Mouse (Mus musculus): ENCODE measurements around the gene Slc9a1.

The Slc9a1 gene

GRCm38 (mm10) chr4:133400098-133400497 lies 30.6 kb downstream of the Slc9a1 start:
- DNase-seq (ENCODE audit: extremely low read depth, insufficient read length, low spot score) = no peak

DNA sequence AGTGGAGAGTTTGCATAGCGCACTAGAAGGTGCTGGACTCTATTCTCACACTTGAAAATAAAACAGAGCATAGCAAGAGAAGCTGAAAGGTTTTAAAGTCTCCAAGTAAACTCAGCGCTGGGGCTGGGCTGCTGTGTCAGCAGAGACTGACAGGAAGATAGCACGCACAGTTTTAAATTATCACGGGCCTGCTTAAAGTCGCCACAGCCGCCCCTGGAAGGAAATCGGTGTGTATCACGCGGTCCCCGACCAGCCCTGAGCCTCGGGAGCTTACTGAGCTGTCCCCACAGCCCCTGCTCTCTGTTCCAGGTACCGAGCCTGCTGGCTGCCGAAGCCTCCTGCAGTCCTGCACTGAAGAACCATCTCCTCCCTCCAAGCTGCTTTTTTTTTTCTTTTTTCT lies 32.5 kb downstream of the Slc9a1 start:
- DNase-seq (ENCODE audit: extremely low read depth, insufficient read length, low spot score) = no peak

DNA sequence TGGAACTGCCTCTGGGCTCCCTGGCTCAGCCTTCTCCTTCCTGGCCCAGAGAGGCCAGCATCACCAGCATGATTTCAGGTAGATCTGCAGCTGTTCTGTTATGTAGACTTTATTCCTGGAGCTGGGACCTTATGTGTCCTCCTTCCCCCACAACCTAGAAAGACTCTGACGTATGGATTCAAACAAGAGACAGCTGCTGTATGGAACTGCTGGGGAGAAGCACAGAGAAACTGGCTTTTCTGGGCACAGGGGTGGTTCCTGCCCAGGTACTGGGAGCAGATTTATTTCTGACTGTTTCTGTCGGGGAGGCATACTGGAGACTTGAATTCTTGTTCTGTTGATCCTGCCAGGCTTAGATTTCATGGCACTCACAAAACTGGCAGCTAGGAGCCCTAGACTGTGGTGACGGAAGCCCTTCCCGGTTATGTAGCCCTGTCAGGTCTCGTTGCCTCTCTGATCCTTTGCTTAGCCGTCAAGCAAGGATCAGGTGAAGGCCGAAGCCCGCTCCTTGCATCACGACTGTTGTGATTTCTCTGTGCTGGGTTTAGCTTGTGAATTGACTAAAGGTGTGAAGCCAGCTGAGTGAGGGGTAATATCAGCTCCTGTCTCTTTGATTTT lies 34.2 kb downstream of the Slc9a1 start:
- DNase-seq (ENCODE audit: extremely low read depth, insufficient read length, low spot score) = no peak

- DNase-seq (ENCODE audit: extremely low read depth, insufficient read length, low spot score) = no peak
Measured at GRCm38 (mm10) chr4:133404256-133404655, 34.8 kb downstream of the Slc9a1 start.

- no peak for DNase-seq (ENCODE audit: extremely low read depth, insufficient read length, low spot score)
Measured at GRCm38 (mm10) chr4:133406313-133407056, 37.0 kb downstream of the Slc9a1 start.

DNA sequence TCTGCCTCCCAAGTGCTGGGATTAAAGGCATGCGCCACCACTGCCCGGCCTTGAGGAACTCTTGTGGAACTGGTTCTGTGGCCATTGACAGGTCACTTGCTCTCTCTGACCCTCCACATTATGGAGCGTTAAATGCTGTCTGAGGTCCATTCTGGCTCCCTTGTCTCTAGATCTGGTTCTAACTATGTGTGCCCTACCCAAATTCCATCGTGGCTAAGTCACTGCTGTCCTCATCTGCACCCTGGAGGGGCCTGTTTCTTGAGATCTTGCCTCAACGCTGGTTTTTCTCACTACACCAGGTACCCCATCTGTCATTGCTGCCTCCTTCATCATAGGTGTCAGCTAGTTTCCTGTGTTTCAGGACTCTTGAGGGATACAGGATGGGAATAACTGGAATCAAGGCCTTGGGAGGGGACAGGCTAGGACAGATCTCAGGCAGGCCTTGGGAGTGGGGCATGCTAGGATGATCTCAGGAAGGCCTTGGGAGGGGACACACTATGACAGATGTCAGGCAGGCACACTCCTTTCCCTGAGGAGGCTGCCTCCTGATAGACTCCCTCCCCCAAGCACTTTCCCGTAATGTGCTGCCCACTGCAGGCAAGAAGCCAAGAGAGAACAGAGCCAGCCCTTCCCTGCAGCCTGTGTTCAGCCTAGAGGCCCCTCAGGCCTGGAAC lies 37.7 kb downstream of the Slc9a1 start:
- DNase-seq (ENCODE audit: extremely low read depth, insufficient read length, low spot score) = no peak

GRCm38 (mm10) chr4:133408006-133408405 lies 38.5 kb downstream of the Slc9a1 start:
- no peak for DNase-seq (ENCODE audit: extremely low read depth, insufficient read length, low spot score)

DNA sequence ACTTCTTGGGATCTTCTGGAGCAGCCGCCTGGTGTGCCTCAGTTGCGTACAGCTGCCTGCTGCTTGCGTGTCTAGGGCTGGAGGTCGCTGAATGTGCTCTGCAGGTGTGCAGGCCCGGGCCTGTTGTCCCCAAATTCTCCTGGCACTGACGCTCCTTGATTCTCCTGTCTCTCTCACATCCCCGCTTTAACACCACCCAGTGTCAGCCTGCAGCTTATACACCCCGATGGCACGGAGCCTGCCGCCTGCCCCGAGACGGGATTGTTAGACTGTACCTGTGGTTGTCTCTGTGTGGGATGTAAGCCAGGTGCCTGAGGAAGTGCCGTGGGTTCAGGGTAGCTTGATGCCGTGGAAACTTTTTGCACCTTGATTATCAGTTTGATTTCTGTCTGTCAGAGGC lies 41.5 kb downstream of the Slc9a1 start:
- no peak for DNase-seq (ENCODE audit: extremely low read depth, insufficient read length, low spot score)

DNA sequence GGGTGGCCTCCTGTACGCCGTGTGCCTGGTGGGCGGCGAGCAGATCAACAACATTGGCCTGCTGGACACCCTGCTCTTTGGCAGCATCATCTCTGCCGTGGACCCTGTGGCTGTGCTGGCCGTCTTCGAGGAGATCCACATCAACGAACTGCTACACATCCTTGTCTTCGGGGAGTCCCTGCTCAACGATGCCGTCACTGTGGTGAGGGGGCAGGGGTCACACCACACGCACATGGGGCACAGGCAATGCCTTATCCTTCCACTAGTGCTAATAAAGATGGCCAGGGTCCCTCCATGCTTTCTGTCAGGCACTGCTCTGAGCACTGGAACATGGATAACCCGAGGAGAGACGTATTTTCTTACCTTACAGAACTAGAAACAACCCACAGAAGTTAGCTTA lies 42.6 kb downstream of the Slc9a1 start:
- DNase-seq (ENCODE audit: extremely low read depth, insufficient read length, low spot score) = no peak

DNA sequence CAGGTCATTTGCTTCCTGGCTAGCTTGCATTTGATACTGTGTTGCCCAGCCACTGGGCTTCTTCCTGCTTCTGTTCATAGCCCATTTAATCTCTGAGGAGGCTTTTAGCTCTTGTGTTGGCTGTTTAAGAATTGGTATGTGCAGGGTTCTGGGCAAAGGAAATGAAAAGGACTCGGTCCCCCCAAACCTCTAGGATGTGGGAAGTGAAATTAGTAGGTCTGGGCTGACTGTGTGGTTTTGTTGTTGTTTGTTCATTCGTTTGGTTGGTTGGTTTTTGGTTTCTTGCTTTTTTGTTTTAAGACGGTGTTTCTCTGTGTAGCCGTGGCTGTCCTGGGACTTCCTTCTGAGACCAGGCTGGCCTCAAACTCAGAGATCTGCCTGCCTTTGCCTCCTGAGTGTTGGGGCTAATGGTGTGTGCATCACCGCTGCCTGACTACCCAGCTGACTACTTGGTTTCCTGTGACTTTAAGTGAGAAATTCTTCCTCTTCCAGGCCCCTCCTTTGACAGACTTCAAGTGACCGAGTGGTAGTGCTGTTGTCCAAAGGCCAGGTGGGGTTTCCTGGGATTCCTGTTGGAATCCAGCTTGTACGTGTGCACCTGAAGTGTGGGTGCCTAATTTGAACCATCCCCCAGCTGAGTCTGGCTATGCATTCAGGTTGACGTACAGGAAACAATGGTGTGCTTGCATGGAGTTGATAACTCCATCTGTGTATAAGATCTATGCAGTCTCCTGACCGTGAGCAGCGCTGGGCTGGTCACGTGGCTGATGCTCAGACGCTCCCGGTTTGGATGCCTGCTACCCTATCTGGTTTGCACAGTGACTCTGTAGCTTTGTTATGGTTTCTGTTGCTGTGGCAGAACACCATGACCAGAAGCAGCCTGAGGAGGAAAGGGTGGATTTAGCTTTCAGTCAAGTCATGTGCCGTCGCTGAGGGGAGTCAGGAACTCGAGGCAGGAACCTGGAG lies 43.4 kb downstream of the Slc9a1 start:
- DNase-seq (ENCODE audit: extremely low read depth, insufficient read length, low spot score) = no peak

DNA sequence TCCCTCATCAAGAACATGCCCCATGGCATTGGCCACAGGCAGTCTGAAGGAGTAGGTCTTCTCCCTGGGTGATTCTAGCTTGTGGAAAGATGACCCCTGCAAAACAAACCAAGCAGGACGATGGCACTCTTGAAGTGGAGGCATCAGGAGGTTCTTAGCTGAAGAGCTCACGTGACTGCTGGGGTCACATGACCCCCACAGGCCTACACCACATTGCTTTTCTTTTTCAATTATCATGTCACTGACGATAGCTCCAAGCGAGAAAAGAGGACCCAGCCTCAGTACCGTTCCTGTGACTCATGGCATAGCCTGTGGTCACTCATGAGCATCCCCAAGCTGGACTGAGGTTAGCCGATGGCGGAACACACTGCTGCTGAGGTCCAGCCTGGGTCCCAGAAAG lies 44.1 kb downstream of the Slc9a1 start:
- DNase-seq (ENCODE audit: extremely low read depth, insufficient read length, low spot score) = no peak

DNA sequence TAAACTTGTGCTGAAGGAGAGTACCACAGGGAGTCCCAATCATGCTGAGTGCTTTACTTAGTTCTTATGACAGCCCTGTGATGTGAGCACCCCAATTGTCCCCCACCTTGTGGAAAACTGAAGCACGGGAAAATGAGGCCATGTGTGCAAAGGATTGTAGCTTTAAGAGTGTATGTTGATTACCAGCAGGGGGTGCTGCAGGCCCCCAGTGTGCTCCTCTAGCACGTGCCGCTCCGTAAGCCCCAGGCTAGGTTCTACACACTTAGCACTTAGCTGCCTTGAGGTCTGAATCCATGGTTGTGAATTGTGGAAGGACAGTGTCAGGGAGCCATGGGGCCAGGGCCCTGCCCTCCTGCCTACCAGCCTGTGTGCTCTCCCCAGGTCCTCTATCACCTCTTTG lies 45.4 kb downstream of the Slc9a1 start:
- DNase-seq (ENCODE audit: extremely low read depth, insufficient read length, low spot score) = no peak

GRCm38 (mm10) chr4:133419312-133420004 lies 50.0 kb downstream of the Slc9a1 start:
- DNase-seq (ENCODE audit: extremely low read depth, insufficient read length, low spot score) = no peak

DNA sequence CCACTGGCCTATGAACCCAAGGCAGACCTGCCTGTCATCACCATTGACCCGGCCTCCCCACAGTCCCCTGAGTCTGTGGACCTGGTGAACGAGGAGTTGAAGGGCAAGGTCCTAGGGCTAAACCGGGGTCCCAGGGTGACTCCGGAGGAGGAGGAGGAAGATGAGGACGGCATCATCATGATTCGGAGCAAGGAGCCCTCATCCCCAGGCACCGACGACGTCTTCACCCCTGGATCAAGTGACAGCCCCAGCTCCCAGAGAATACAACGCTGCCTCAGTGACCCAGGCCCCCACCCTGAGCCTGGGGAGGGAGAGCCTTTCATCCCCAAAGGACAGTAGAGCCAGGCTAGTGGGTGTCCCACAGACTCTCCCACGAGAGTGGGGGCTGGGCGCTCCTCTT lies 52.5 kb downstream of the Slc9a1 start:
- DNase-seq (ENCODE audit: extremely low read depth, insufficient read length, low spot score) = no peak

GRCm38 (mm10) chr4:133422601-133423000 lies 53.1 kb downstream of the Slc9a1 start:
- DNase-seq (ENCODE audit: extremely low read depth, insufficient read length, low spot score) = no peak

- DNase-seq (ENCODE audit: extremely low read depth, insufficient read length, low spot score) = no peak
Measured at GRCm38 (mm10) chr4:133423108-133423507, 53.6 kb downstream of the Slc9a1 start.

DNA sequence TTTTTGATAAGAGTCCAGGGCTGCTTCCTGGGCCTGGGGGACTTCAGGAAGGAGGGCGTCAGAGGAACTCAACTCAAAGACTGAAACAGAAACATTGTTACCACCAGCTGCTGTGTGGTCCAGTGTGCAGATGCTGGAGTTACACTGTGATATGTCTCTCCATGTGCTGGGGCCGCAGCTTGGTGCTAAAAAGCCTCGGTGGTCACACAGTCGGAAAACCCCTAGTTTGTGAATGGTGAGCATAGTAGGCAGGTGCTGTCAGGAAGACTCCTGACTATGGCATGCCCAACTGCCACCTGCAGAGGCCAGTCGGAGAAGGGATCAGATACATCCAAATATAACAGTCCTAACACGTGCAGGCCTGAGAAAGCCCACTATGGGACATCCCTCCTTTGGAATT lies 54.2 kb downstream of the Slc9a1 start:
- no peak for DNase-seq (ENCODE audit: extremely low read depth, insufficient read length, low spot score)

DNA sequence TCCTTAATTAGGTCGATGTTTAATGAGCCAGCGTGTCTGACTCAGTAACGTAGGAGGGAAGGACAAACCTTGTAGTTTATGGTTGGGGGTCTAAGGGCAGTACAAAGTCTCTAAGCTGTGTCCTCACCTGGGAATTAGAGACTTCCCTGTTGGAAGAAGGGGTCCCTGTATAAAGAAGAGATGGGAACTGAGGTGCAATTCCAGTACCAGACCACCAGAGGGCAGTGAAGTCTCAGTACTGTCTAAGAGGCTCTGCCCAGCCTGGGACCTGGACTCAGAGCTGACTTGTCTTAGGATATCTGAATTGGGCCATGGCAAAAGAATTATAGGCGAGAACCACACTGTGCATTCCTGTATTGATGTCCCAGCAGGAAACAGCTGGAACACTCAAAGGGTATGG lies 54.6 kb downstream of the Slc9a1 start:
- no peak for DNase-seq (ENCODE audit: extremely low read depth, insufficient read length, low spot score)

DNA sequence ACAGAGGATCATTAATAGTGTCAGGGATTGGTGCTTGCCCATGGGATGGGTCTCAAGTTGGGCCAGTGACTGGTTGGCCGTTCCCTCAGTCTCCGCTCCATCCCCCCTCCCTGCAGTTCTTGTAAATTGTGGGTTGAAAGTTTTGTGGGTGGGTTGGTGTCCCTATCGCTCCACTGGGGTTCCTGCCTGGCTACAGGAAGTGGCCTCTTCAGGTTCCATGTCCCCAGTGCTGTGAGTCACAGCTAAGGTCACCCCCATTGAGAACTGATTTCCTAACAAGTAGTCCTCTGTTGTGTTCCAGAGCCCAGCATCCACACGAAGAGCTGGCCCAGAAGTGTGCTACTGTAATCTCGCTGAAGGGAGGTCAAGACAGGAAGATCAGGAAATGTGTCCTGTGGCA lies 56.6 kb downstream of the Slc9a1 start:
- DNase-seq (ENCODE audit: extremely low read depth, insufficient read length, low spot score) = no peak

- DNase-seq (ENCODE audit: extremely low read depth, insufficient read length, low spot score) = no peak
Measured at GRCm38 (mm10) chr4:133431508-133431907, 62.0 kb downstream of the Slc9a1 start.
